Mouse (Mus musculus) heart, adult 18-20 months (tissue): ENCODE measurements at regions not wholly inside any gene's neighbourhood (a gene's known extent, or its start where the extent isn't known, plus 50 kb on each side); places are given as distances from the start of the nearest gene placed in this dataset.

ENCODE experiments used
- DNase-seq, 2 experiments: peaks; one replicate each; pipeline ENCODE4 v3.0.0; 2021 to 2022; ENCODE audit warnings: mixed read lengths in 1 of 2

DNA sequence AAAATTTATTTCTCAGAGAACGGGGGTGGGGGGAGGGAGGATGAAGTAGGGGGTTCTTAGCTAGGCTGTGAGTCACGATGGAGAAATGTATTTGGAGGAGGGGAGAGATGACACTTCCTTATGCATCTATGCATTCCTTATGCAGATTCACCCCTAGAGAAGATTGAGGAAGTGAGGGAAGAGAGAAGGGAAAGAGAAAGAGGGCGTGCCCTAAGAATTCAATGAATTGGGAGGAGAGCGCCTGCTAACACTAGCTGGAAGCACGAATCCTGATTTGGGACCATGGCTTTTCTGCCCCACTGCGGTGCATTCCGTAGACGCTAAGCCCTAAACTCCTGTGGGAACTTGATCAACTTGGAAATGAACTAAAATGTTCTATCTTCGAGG lies 56.1 kb downstream of the Foxi3 start:
- DNase-seq, result no peak

GRCm38 (mm10) chr6:71012823-71013461 lies 56.6 kb downstream of the Foxi3 start:
- peak; percentile 3 to 43 for DNase-seq

GRCm38 (mm10) chr6:71016388-71016787 lies 60.1 kb downstream of the Foxi3 start:
- no peak for DNase-seq

GRCm38 (mm10) chr6:71021353-71021752 lies 65.0 kb downstream of the Foxi3 start:
- no peak for DNase-seq

- DNase-seq, result no peak
Measured at GRCm38 (mm10) chr6:71025472-71025871, 69.1 kb downstream of the Foxi3 start.

DNA sequence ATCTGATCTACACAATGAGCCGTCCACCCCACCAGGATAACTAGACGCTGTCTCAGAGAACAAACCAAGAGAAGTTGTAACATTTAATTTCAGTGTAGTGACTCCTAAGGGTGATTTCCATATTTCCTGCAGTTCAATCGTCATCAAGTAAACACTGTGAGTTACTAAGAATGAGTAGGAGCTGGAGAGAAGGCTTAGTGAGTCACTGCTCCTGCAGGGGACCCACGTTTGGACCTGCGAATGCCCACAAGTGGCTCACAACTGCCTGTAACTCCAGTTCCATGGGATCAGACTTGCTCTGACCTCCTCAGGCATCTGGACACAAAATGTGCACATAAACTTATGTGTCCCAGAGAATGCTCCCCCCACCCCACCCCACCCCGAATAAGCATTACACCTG lies 73.3 kb downstream of the Foxi3 start:
- DNase-seq, result no peak

- peak; percentile 2 to 34 for DNase-seq
Measured at GRCm38 (mm10) chr6:71030541-71030940, 74.2 kb downstream of the Foxi3 start.

GRCm38 (mm10) chr6:71044241-71044640 lies 87.9 kb downstream of the Foxi3 start:
- DNase-seq, result no peak

- no peak for DNase-seq
Measured at GRCm38 (mm10) chr6:71045261-71045660, 88.9 kb downstream of the Foxi3 start.

- DNase-seq, result peak in 1 of 2 experiments; percentile 12
Measured at GRCm38 (mm10) chr6:71048199-71049094, 92.1 kb downstream of the Foxi3 start.

DNA sequence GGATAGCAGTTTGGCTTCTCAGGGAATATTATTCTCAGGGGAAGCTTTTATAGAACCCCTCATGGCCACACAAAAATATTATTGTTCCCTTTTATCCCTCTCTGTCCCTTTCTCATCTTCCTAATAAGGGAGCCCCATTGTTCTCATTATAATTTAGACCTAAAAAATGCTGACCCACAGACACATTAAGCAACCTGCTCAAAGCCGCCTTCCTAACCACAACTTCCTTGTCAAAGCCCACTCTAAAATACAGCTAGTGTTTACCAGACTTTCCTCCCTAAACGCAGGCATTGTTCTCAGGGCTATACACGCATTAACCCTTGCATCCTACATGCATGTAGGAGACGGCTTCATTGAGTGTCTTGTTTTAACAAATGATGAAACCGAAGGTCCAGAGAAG lies 93.9 kb downstream of the Foxi3 start:
- DNase-seq, result no peak

DNA sequence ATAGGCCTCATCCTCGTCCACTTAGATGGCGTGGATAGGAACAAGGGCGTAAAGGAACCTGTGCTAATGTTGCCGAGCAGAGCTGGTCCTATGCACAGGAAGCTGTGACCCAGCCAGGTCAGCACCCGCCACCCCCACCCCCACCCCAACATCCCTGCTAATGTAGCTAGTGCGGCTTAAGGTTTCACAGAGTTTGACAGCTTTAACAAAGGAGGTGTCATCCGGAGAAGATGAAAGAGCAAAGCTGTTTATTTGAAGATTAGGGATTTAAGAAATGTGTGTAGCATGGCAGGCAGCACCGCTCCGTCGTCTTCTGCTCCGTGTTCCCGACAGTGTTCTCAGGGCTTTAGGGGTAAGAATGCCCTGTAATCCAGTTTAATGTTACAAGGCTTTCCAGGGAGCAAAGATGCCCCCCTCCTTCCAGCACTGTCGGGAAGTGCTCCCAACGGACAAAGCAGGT lies 93.5 kb downstream of the Thnsl2 start:
- DNase-seq, result no peak

- no peak for DNase-seq
Measured at GRCm38 (mm10) chr6:71057209-71057858, 86.9 kb downstream of the Thnsl2 start.

DNA sequence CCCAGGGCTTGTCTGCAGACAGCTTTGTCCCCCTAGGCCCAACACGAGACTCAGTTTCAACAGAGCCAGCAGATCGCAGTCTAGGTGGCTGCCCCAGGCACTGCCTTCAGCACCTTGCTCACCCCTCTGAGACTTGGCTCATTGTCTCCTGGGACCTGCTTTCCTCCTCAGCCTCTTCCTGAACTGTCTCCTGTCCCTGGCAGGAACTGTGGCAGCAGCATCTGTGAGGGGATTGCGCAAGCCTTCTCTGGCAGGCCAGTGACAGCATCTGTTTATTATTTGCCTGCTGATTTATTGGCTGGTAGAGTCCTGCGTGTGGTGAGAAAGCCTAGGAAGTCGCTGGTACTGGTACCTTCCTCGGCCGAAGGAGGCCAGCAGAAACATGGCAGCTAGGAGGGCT lies 84.1 kb downstream of the Thnsl2 start:
- DNase-seq, result peak in 1 of 2 experiments; percentile 9

GRCm38 (mm10) chr6:71062980-71063379 lies 81.3 kb downstream of the Thnsl2 start:
- DNase-seq, result no peak

GRCm38 (mm10) chr6:71065428-71065827 lies 78.8 kb downstream of the Thnsl2 start:
- DNase-seq, result no peak

- no peak for DNase-seq
Measured at GRCm38 (mm10) chr6:71069229-71069628, 75.0 kb downstream of the Thnsl2 start.

GRCm38 (mm10) chr6:71074789-71075191 lies 69.4 kb downstream of the Thnsl2 start:
- DNase-seq, result no peak
